Mouse (Mus musculus) CD4-positive, CD25-positive, alpha-beta regulatory T cell, adult 2 months (primary cell): ENCODE measurements at regions not wholly inside any gene's neighbourhood (a gene's known extent, or its start where the extent isn't known, plus 50 kb on each side); places are given as distances from the start of the nearest gene placed in this dataset.
A peak's percentile ranks its signal among the peaks of the same experiment; 100 is the strongest.
"Not testable (repeated sequence)": the region's sequence is repeated elsewhere in the genome, so short reads cannot be mapped to it uniquely, and the experiment has no call there.

Experiments used
- DNase-seq: peaks from one replicate; pipeline ENCODE4 v3.0.0-alpha.2; 2012; ENCODE audit warnings: low read depth, low spot score

GRCm38 (mm10) chrX:129546016-129546415 is 203.5 kb upstream of the Diaph2 start:
- no peak for DNase-seq

DNA sequence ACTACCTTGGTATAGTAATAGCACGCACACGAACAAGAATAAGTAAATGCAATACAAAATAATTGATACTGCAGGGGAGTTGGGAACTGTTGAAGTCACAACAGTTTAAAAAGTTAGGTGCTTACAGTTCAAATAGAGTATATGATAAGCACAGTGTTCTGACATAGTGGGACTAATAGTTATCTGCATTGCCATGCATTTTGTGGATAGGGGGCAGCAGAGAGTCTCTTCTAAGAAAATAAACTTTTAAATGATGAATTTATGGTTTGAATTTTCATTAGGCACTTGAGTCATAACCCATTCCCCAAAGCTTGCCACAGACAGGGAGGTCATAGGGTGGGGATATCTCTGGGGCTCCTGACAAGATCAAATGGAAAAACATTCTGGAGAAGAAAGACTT is 201.9 kb upstream of the Diaph2 start:
- DNase-seq, result peak; percentile 8

GRCm38 (mm10) chrX:129556001-129556400 is 193.5 kb upstream of the Diaph2 start:
- no peak for DNase-seq

- DNase-seq, result no peak
Measured at GRCm38 (mm10) chrX:129599491-129599890, 150.1 kb upstream of the Diaph2 start.

DNA sequence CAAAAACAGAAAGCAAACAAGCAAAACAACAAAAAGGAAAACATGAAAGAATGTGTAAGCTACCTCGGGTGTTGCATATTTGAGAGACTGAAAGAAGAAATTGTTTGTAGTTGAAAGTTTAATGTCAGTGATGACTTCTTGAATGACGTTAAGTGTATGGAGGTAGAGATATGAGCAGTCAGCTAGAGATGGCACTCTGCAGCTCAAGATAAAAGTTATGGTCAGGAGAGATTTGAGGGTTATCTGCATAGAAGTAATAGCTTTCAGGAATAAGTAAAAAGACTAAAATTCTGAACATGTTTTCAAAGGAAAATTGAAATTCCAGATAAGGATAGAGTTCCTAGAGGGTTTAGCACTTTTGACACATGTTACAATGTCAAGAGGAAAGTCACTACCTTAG is 141.7 kb upstream of the Diaph2 start:
- DNase-seq, result no peak

GRCm38 (mm10) chrX:129611500-129611899 is 138.0 kb upstream of the Diaph2 start:
- DNase-seq, result not testable (repeated sequence)

- DNase-seq, result no peak
Measured at GRCm38 (mm10) chrX:129637016-129637415, 112.5 kb upstream of the Diaph2 start.

DNA sequence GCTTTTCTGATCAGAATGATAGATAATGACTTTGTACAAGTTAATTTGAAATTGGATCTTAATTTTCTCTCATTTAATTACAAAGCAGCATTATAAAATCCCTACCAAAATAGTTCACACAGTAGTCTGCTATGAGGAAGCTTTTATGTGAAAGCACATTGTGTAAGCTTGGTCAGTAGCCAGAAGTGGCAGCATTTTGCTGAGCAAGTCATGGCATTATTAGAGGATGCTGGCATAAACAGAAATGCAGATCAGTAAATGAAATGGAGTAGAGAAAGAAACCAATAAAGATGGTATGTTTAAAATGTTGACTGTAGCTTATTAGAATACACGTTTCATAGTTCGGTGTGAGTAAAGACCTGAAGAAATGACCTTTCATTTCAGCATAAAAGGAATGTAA is 104.4 kb upstream of the Diaph2 start:
- no peak for DNase-seq

DNA sequence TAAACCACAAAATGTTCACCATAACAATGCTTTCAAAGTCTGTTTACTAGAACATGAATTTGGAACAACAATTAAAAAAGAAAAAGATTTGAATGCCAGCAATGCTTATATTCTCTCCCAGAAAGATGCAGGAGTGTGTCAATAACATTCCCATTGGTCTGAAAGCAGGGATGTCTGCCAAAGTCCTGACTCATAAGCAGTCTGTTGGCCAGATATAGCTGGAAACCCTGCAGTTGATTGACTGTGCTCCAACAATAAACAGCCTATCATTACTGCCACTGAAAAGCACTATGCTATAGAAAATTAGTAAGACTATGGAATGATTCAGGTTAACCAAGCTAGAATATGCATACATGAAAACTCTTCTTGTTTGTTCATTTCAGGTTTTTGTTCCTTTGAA is 92.6 kb upstream of the Diaph2 start:
- DNase-seq, result no peak

DNA sequence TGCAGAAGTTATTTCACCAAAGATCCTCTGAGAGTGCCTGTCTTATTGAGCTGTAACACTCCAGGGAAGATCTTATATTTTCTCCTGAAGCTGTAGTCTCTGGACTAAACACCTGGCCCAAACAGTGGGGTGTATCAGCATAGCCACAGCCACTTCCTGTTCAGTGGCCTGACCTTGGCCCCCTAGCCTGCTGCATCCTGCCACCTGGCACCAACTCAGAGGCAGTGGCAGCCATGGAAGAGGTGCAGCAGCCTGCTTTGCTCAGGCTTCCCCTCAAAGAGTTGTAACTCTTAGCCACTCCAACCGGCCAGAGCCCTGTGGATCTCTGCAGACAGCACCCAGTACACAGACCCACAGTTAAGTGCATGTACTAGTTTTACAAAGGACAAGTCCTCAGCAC is 58.9 kb upstream of the Diaph2 start:
- DNase-seq, result no peak
